Mouse (Mus musculus) layer of hippocampus, postnatal 10 days (tissue): ENCODE measurements at regions not wholly inside any gene's neighbourhood (a gene's known extent, or its start where the extent isn't known, plus 50 kb on each side); places are given as distances from the start of the nearest gene placed in this dataset.

Experiments used
- DNase-seq, 2 experiments: peaks; one replicate each; pipeline ENCODE4 v3.0.0; 2021; ENCODE audit warnings: low spot score in 2 of 2

- DNase-seq = no peak
Observed at GRCm38 (mm10) chr5:19130639-19131038, 96.2 kb upstream of the Magi2 start.

GRCm38 (mm10) chr5:19154511-19154910, 72.3 kb upstream of the Magi2 start:
- no peak for DNase-seq

GRCm38 (mm10) chr5:19158191-19158590, 68.6 kb upstream of the Magi2 start:
- DNase-seq = peak; percentile 20 to 25

- DNase-seq = no peak
Observed at GRCm38 (mm10) chr5:19160256-19160655, 66.6 kb upstream of the Magi2 start.
